Mouse (Mus musculus): ENCODE data around the gene Scarb2. TPM values are rescaled to one million over a fixed set of nuclear protein-coding genes. Genes with fewer than 3 reads are reported as not detected.

Gene Scarb2
- polyA plus RNA-seq, 1 experiment = 78.7 TPM

DNA sequence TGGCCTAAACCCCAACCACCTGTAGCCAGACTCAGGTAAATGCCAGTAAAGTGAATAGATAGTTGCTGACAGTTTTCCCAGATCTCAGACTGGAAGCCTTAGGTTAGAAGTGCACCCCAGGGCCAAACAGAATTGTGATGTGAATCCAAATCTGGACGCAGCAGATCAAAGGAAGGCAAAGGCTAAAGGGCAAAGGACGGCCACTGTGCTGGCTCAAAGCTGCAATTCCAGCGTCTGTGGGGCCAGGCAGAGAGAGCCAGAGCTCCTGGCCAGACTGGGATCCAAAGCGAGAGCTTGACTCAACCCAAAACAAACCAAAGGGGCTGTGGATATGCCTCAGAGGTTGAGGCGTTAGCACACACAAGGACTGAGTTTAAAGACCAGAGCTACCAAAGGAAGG, 47.9 kb downstream of the Scarb2 start:
- no peaks in the 10 kb centered on the region for H3K4me1 ChIP-seq (ENCODE audit: control insufficient read depth, insufficient read depth, low read length)
- no peak overlapping the region for H3K4me3 ChIP-seq (ENCODE audit: insufficient read depth, low read depth, low read length)
- 79% methylated on average over 5 of the region's 5 CpGs for WGBS
- no peak for TF ChIP-seq POLR2A (IDR thresholded peaks at IDR 0.05; ENCODE audit: insufficient read depth, low read depth, low read length)
- no peak for TF ChIP-seq CTCF (IDR thresholded peaks at IDR 0.05; ENCODE audit: insufficient read depth, low read depth, low read length)
- H3K27ac ChIP-seq (ENCODE audit: insufficient read depth, low read depth, low read length) = no peak overlapping the region

GRCm38 (mm10) chr5:92457410-92457809, 49.2 kb downstream of the Scarb2 start:
- WGBS = 86% methylated on average over 2 of the region's 2 CpGs
- TF ChIP-seq POLR2A (IDR thresholded peaks at IDR 0.05; ENCODE audit: insufficient read depth, low read depth, low read length) (no peak), CTCF (IDR thresholded peaks at IDR 0.05; ENCODE audit: insufficient read depth, low read depth, low read length) (no peak)
- H3K27ac ChIP-seq (ENCODE audit: insufficient read depth, low read depth, low read length) = no peak overlapping the region
- H3K4me1 ChIP-seq (ENCODE audit: control insufficient read depth, insufficient read depth, low read length) = no peaks in the 10 kb centered on the region
- H3K4me3 ChIP-seq (ENCODE audit: insufficient read depth, low read depth, low read length) = no peak overlapping the region

- 92% methylated on average over 5 of the region's 5 CpGs for WGBS
- H3K27ac ChIP-seq (ENCODE audit: insufficient read depth, low read depth, low read length) = no peak overlapping the region
Observed at GRCm38 (mm10) chr5:92452876-92453275, 53.8 kb downstream of the Scarb2 start.

DNA sequence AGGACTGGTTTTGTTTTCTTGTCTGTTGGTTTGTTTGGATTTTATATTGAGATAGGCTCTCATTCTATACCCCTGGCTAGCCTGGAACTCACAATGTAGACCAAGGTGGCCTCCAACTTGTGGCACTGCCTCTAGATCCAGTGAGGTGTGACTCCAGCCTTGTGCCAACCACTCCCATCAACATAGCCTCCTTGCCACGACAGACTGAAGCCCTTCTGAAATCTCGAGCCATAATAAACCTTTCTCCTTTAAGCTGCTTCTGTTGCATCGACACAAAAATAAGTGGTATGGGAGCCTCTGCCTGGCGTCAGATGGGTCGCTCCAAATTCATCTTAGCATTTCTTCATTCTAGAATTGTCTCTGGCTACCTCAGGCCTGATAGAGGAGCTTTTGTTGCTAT, 59.9 kb downstream of the Scarb2 start:
- H3K4me1 ChIP-seq (ENCODE audit: control insufficient read depth, insufficient read depth, low read length) = no peaks in the 10 kb centered on the region
- TF ChIP-seq POLR2A (IDR thresholded peaks at IDR 0.05; ENCODE audit: insufficient read depth, low read depth, low read length) (no peak), CTCF (IDR thresholded peaks at IDR 0.05; ENCODE audit: insufficient read depth, low read depth, low read length) (no peak)
- WGBS = 92% methylated on average over 5 of the region's 5 CpGs
- H3K27ac ChIP-seq (ENCODE audit: insufficient read depth, low read depth, low read length) = no peak overlapping the region
- H3K4me3 ChIP-seq (ENCODE audit: insufficient read depth, low read depth, low read length) = no peak overlapping the region

More at GRCm38 (mm10) chr5:92452876-92453275, 53.8 kb downstream of the Scarb2 start:
- TF ChIP-seq POLR2A (IDR thresholded peaks at IDR 0.05; ENCODE audit: insufficient read depth, low read depth, low read length) (no peak), CTCF (IDR thresholded peaks at IDR 0.05; ENCODE audit: insufficient read depth, low read depth, low read length) (no peak)
- no peaks in the 10 kb centered on the region for H3K4me1 ChIP-seq (ENCODE audit: control insufficient read depth, insufficient read depth, low read length)
- no peak overlapping the region for H3K4me3 ChIP-seq (ENCODE audit: insufficient read depth, low read depth, low read length)

DNA sequence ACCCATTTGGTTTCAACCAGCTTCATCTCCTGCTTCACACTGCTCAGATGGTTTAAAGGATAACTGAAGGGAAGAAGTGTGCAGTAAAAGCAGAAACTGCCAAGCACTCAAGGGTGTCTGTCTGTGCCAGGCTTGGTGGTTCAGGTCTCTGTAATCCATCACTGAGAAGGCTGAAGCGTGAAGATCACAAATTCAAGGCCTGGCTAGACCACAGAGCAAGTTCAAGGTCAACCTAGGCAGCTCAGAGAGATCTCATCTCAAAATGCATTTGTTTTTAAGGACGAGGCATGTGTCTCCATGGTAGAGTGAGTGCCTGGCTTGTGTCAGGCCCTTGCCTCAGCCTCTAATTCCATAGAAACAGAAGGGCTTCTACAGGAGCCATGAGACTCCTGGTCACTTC, 61.6 kb downstream of the Scarb2 start:
- no peak overlapping the region for H3K27ac ChIP-seq (ENCODE audit: insufficient read depth, low read depth, low read length)
- no peak overlapping the region for H3K4me3 ChIP-seq (ENCODE audit: insufficient read depth, low read depth, low read length)
- no peaks in the 10 kb centered on the region for H3K4me1 ChIP-seq (ENCODE audit: control insufficient read depth, insufficient read depth, low read length)
- TF ChIP-seq CTCF (IDR thresholded peaks at IDR 0.05; ENCODE audit: insufficient read depth, low read depth, low read length) = no peak
- TF ChIP-seq POLR2A (IDR thresholded peaks at IDR 0.05; ENCODE audit: insufficient read depth, low read depth, low read length) = no peak
- WGBS = 96% methylated on average over 2 of the region's 2 CpGs

DNA sequence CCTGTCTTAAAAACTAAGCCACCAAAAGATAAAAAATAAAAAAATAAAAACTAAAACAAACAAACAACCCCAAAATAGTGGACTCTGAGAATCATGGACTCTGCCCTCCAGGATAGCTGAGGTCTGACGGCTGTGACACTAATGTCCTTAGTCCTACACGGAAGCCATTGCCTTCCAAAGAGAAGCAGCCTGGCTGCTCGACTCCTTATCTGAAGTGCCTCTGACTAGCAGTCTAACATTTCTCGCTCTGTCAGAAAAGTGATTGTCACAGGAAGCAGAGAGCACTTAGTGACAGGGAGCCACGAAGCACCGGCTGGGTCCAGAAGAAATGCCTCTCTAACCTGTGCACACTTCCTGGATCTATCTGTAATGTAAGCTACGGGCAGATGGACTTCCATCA, 63.7 kb downstream of the Scarb2 start:
- Histone ChIP-seq H3K27ac (ENCODE audit: insufficient read depth, low read depth, low read length) (no peak overlapping the region), H3K4me1 (ENCODE audit: control insufficient read depth, insufficient read depth, low read length) (no peaks in the 10 kb centered on the region), H3K4me3 (ENCODE audit: insufficient read depth, low read depth, low read length) (no peak overlapping the region)
- 92% methylated on average over 7 of the region's 7 CpGs for WGBS
- no peak for TF ChIP-seq CTCF (IDR thresholded peaks at IDR 0.05; ENCODE audit: insufficient read depth, low read depth, low read length)
- no peak for TF ChIP-seq POLR2A (IDR thresholded peaks at IDR 0.05; ENCODE audit: insufficient read depth, low read depth, low read length)

GRCm38 (mm10) chr5:92441494-92441893, 65.1 kb downstream of the Scarb2 start:
- 67% methylated on average over 5 of the region's 5 CpGs for WGBS

DNA sequence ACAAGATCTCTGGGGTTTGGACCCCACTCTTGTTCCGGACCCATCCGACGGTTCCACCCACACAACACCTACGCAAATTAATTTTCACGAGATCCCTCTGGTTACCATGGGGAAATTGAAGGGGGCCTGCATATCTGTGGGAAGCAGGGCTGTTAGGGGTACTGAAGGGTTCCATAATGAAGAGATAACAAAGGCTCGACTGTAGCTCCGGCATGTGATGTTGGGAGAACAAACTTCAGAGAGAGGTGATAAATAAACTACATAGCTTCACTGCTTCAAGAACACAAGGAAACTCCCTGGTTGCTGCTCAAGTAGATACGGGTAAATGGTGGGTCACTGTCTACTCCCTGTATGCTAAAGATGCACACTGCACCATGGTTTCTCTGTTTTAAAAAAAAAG, 68.1 kb downstream of the Scarb2 start:
- H3K4me1 ChIP-seq (ENCODE audit: control insufficient read depth, insufficient read depth, low read length) = no peaks in the 10 kb centered on the region
- H3K27ac ChIP-seq (ENCODE audit: insufficient read depth, low read depth, low read length) = no peak overlapping the region
- H3K4me3 ChIP-seq (ENCODE audit: insufficient read depth, low read depth, low read length) = no peak overlapping the region
- 86% methylated on average over 8 of the region's 8 CpGs for WGBS
- TF ChIP-seq POLR2A (IDR thresholded peaks at IDR 0.05; ENCODE audit: insufficient read depth, low read depth, low read length) (no peak), CTCF (IDR thresholded peaks at IDR 0.05; ENCODE audit: insufficient read depth, low read depth, low read length) (no peak)

More at GRCm38 (mm10) chr5:92441494-92441893, 65.1 kb downstream of the Scarb2 start:
- Histone ChIP-seq H3K4me1 (ENCODE audit: control insufficient read depth, insufficient read depth, low read length) (no peaks in the 10 kb centered on the region), H3K4me3 (ENCODE audit: insufficient read depth, low read depth, low read length) (no peak overlapping the region), H3K27ac (ENCODE audit: insufficient read depth, low read depth, low read length) (no peak overlapping the region)
- TF ChIP-seq CTCF (IDR thresholded peaks at IDR 0.05; ENCODE audit: insufficient read depth, low read depth, low read length) = no peak
- TF ChIP-seq POLR2A (IDR thresholded peaks at IDR 0.05; ENCODE audit: insufficient read depth, low read depth, low read length) = no peak

- TF ChIP-seq CTCF (IDR thresholded peaks at IDR 0.05; ENCODE audit: insufficient read depth, low read depth, low read length) = peak; percentile 23; the same call in 1 of the 2 replicates
- TF ChIP-seq POLR2A (IDR thresholded peaks at IDR 0.05; ENCODE audit: insufficient read depth, low read depth, low read length) = peak; percentile 72
- H3K4me1 ChIP-seq (ENCODE audit: control insufficient read depth, insufficient read depth, low read length) = no peaks in the 10 kb centered on the region
- peak within 1 kb of the TSS; percentile 78 for H3K4me3 ChIP-seq (ENCODE audit: insufficient read depth, low read depth, low read length)
- no peak within 1 kb of the TSS for H3K27ac ChIP-seq (ENCODE audit: insufficient read depth, low read depth, low read length)
- WGBS = under 1% methylated on average over 34 of the region's 34 CpGs
Observed at GRCm38 (mm10) chr5:92435025-92435584, 71.5 kb downstream of the Scarb2 start, which contains the start of gene Nup54. Gene Nup54 (minus strand): TSS chr5:92435219.

Measured in olfactory bulb, adult 2 months (tissue).